Mouse (Mus musculus): ENCODE results near the gene Gimap1.

- TF ChIP-seq CTCF (IDR thresholded peaks at IDR 0.05; ENCODE audit: low read depth) (no peak), EP300 (IDR thresholded peaks at IDR 0.05; ENCODE audit: low read depth) (no peak)
Measured at GRCm38 (mm10) chr6:48737053-48737452, 1.8 kb upstream of the Gimap1 start.
